8 mouse cellular contexts compared by ENCODE assay signal in genomic region chrX:85573532-85574181, GRCm38 (mm10). TPM values are rescaled to one million over a fixed set of nuclear protein-coding genes. Genes with fewer than 3 reads are reported as not detected.
DNase-seq lines count a peak whose midpoint lies in the region; ATAC-seq and TF ChIP-seq lines count a peak whose summit lies in the region.

Tab3 (plus strand) TSS chrX:85574022.

- peaks cover 10% of the 10 kb centered on the region for H3K9me3 ChIP-seq in erythroblast, embryonic 14.5 days (ENCODE audit: control insufficient read depth, low read length)
- no peaks in the 10 kb centered on the region for H3K9me3 ChIP-seq in heart, embryonic 11.5 days (replicated peaks; ENCODE audit: control insufficient read depth, low read length)
- H3K9me3 ChIP-seq in kidney, embryonic 16.5 days (ENCODE audit: low read length) = no peaks in the 10 kb centered on the region

- H3K9ac ChIP-seq in heart, embryonic 11.5 days (ENCODE audit: low read depth, low read length) = peak within 1 kb of the TSS; percentile 86
- peak within 1 kb of the TSS; percentile 80 for H3K9ac ChIP-seq in kidney, embryonic 16.5 days (replicated peaks; ENCODE audit: low read length)
- H3K9ac ChIP-seq in liver, adult 2 months (ENCODE audit: low read depth, low read length) = peak within 1 kb of the TSS; percentile 94

- H3K36me3 ChIP-seq in C2C12 (ENCODE audit: control insufficient read depth, insufficient read depth) = no peaks in the 10 kb centered on the region
- peaks cover 25% of the 10 kb centered on the region for H3K36me3 ChIP-seq in erythroblast, embryonic 14.5 days (ENCODE audit: control insufficient read depth)
- no peaks in the 10 kb centered on the region for H3K36me3 ChIP-seq in heart, embryonic 11.5 days (ENCODE audit: control insufficient read depth, insufficient read depth, low read length)
- no peaks in the 10 kb centered on the region for H3K36me3 ChIP-seq in kidney, embryonic 16.5 days (ENCODE audit: insufficient read depth, low read length)
- no peaks in the 10 kb centered on the region for H3K36me3 ChIP-seq in liver, adult 2 months (ENCODE audit: control insufficient read depth, insufficient read depth, low read length)
- no peaks in the 10 kb centered on the region for H3K36me3 ChIP-seq in myocyte (ENCODE audit: control insufficient read depth, insufficient read depth)
- H3K36me3 ChIP-seq in splenic B cell, adult 2 months (ENCODE audit: control insufficient read depth, insufficient read depth, low read length, poor library complexity, severe bottlenecking) = no peaks in the 10 kb centered on the region

- H3K4me2 ChIP-seq in heart, embryonic 11.5 days = peak within 1 kb of the TSS; percentile 63
- H3K4me2 ChIP-seq in kidney, embryonic 16.5 days (replicated peaks; ENCODE audit: low read depth, low read length) = peak within 1 kb of the TSS; percentile 63
- H3K4me2 ChIP-seq in myocyte (ENCODE audit: low read depth) = peak within 1 kb of the TSS; percentile 81

- peak; percentile 98 for DNase-seq in brain, embryonic 14.5 days (ENCODE audit: low read depth)
- peak; percentile 85 for DNase-seq in liver, adult 2 months (ENCODE audit: extremely low read depth, low read depth, low spot score)
- DNase-seq in splenic B cell, adult 2 months (ENCODE audit: low read depth, low spot score) = peak; percentile 97

- H3K27ac ChIP-seq in heart, embryonic 11.5 days (ENCODE audit: low read depth, low read length) = 0 out of 2 replicates have a peak within 1 kb of the TSS, but pooled peaks have one; percentile 35
- H3K27ac ChIP-seq in kidney, embryonic 16.5 days (ENCODE audit: low read length) = 0 out of 2 replicates have a peak within 1 kb of the TSS, but pooled peaks have one; percentile 53
- H3K27ac ChIP-seq in liver, adult 2 months (replicated peaks; ENCODE audit: insufficient read depth, low read depth, low read length) = peak within 1 kb of the TSS; percentile 8; the same call in 1 of the 2 replicates

- peaks cover 16% of the 10 kb centered on the region for H3K79me3 ChIP-seq in C2C12 (ENCODE audit: low read depth)

- H3K27me3 ChIP-seq in C2C12 (ENCODE audit: control insufficient read depth, insufficient read depth, insufficient read length) (no peaks in the 10 kb centered on the region), myocyte (ENCODE audit: control insufficient read depth, insufficient read depth, insufficient read length) (no peaks in the 10 kb centered on the region)
- H3K27me3 ChIP-seq in erythroblast, embryonic 14.5 days (ENCODE audit: control insufficient read depth) = peaks cover 13% of the 10 kb centered on the region
- no peaks in the 10 kb centered on the region for H3K27me3 ChIP-seq in heart, embryonic 11.5 days (ENCODE audit: control insufficient read depth, insufficient read depth, low read length)
- peaks cover 2% of the 10 kb centered on the region; the same call in 1 of the 2 replicates for H3K27me3 ChIP-seq in kidney, embryonic 16.5 days (ENCODE audit: insufficient read depth, low read length)
- H3K27me3 ChIP-seq in liver, adult 2 months (ENCODE audit: control insufficient read depth, insufficient read depth, low read length) = no peaks in the 10 kb centered on the region
- H3K27me3 ChIP-seq in splenic B cell, adult 2 months (ENCODE audit: control insufficient read depth, insufficient read depth, low read length, poor library complexity, severe bottlenecking) = no peaks in the 10 kb centered on the region

- 14% methylated on average over 44 of the region's 64 CpGs for WGBS in heart, embryonic 11.5 days (ENCODE audit: insufficient replicate concordance)
- WGBS in kidney, embryonic 16.5 days = 24% methylated on average over 40 of the region's 64 CpGs
- 0% methylated on average over 33 of the region's 64 CpGs for WGBS in liver, adult 2 months

- TF ChIP-seq POLR2A in brain, embryonic 14.5 days (IDR thresholded peaks at IDR 0.05; ENCODE audit: borderline replicate concordance, extremely low read depth, insufficient read depth, insufficient read length, poor library complexity, severe bottlenecking) = peak; percentile 45; the same call in 1 of the 2 replicates
- no peak for TF ChIP-seq POLR2A in liver, adult 2 months (IDR thresholded peaks at IDR 0.05; ENCODE audit: extremely low read depth, insufficient read depth, low read length)
- peak; percentile 66 for TF ChIP-seq POLR2A in myocyte (IDR thresholded peaks at IDR 0.05; ENCODE audit: insufficient read length, low read depth)

- H3K4me3 ChIP-seq in C2C12 (ENCODE audit: insufficient read depth, poor library complexity, severe bottlenecking) (peak within 1 kb of the TSS; percentile 50), myocyte (peak within 1 kb of the TSS; percentile 34)
- peak within 1 kb of the TSS; percentile 90 for H3K4me3 ChIP-seq in erythroblast, embryonic 14.5 days (replicated peaks)
- peak within 1 kb of the TSS; percentile 70 for H3K4me3 ChIP-seq in heart, embryonic 11.5 days (ENCODE audit: low read depth, low read length)
- peak within 1 kb of the TSS; percentile 67 for H3K4me3 ChIP-seq in kidney, embryonic 16.5 days (ENCODE audit: low read length)
- H3K4me3 ChIP-seq in liver, adult 2 months (ENCODE audit: insufficient read depth, low read depth, low read length) = peak within 1 kb of the TSS; percentile 99

- peaks cover 28% of the 10 kb centered on the region for H3K79me2 ChIP-seq in C2C12 (ENCODE audit: control insufficient read depth, insufficient read depth)
- H3K79me2 ChIP-seq in liver, adult 2 months (ENCODE audit: control insufficient read depth, insufficient read depth, low read length) = peaks cover 6% of the 10 kb centered on the region
- H3K79me2 ChIP-seq in myocyte (ENCODE audit: control insufficient read depth, insufficient read depth) = peaks cover 13% of the 10 kb centered on the region

- peaks cover 34% of the 10 kb centered on the region for H3K4me1 ChIP-seq in erythroblast, embryonic 14.5 days (ENCODE audit: control insufficient read depth)
- H3K4me1 ChIP-seq in heart, embryonic 11.5 days (ENCODE audit: control insufficient read depth, insufficient read depth, low read length) = no peaks in the 10 kb centered on the region
- H3K4me1 ChIP-seq in kidney, embryonic 16.5 days (ENCODE audit: insufficient read depth, low read length) = 0 out of 2 replicates have a peak, but pooled peaks cover 3% of the 10 kb centered on the region
- H3K4me1 ChIP-seq in liver, adult 2 months (ENCODE audit: control insufficient read depth, insufficient read depth, low read length) = no peaks in the 10 kb centered on the region; the same call in 1 of the 2 replicates

- H3ac ChIP-seq in C2C12 (ENCODE audit: control insufficient read depth, insufficient read length, low read depth) = peak within 1 kb of the TSS; percentile 89
- peak within 1 kb of the TSS; percentile 5 for H3ac ChIP-seq in myocyte (ENCODE audit: control insufficient read depth, insufficient read length)

- no peak for TF ChIP-seq CTCF in C2C12 (IDR thresholded peaks at IDR 0.05; ENCODE audit: control insufficient read depth, insufficient read depth, insufficient read length)
- TF ChIP-seq CTCF in brain, embryonic 14.5 days (IDR thresholded peaks at IDR 0.05; ENCODE audit: borderline replicate concordance, extremely low read depth, insufficient read depth, insufficient read length) = no peak
- TF ChIP-seq CTCF in liver, adult 2 months (IDR thresholded peaks at IDR 0.05; ENCODE audit: low read depth, low read length) = no peak

- ATAC-seq in heart, embryonic 11.5 days (replicated peaks; ENCODE audit: insufficient number of reproducible peaks, low FRiP score, low TSS enrichment) = peak; percentile 95
- ATAC-seq in kidney, embryonic 16.5 days (ENCODE audit: low FRiP score, low TSS enrichment) = peak; percentile 98

TF ChIP-seq in C2C12, 6 proteins besides CTCF, POLR2A, EP300 and RAD21:
- TF ChIP-seq MAX (IDR thresholded peaks at IDR 0.05) (no peak), FOSL1 (IDR thresholded peaks at IDR 0.05; ENCODE audit: insufficient read depth, low read length, poor library complexity, severe bottlenecking) (no peak), MYOG (IDR thresholded peaks at IDR 0.05; ENCODE audit: control insufficient read depth, extremely low read depth, insufficient read length) (no peak), CEBPB (IDR thresholded peaks at IDR 0.05; ENCODE audit: low read depth) (no peak), USF1 (IDR thresholded peaks at IDR 0.05; ENCODE audit: low read depth) (no peak), MYOD1 (IDR thresholded peaks at IDR 0.05; ENCODE audit: control insufficient read depth, insufficient read length, low read depth) (no peak)

TF ChIP-seq in myocyte, 11 proteins besides CTCF, POLR2A, EP300 and RAD21:
- no peak for TF ChIP-seq SRF (IDR thresholded peaks at IDR 0.05; ENCODE audit: control insufficient read depth, insufficient read length, low read depth)
- TF ChIP-seq MYOD1 (IDR thresholded peaks at IDR 0.05; ENCODE audit: control insufficient read depth in 1 of 3, insufficient read length in 2 of 3, low read depth in 2 of 3) = no peak
- no peak for TF ChIP-seq TCF3 (IDR thresholded peaks at IDR 0.05; ENCODE audit: insufficient read length, low read depth)
- peak; percentile 34 for TF ChIP-seq POLR2AphosphoS2 (IDR thresholded peaks at IDR 0.05; ENCODE audit: insufficient read length, low read depth)
- TF ChIP-seq CEBPB (IDR thresholded peaks at IDR 0.05; ENCODE audit: insufficient read depth, poor library complexity, severe bottlenecking) = no peak
TF ChIP-seq in myocyte: peak in this region for 1.

RNA-seq across cellular contexts. Expression of gene Tab3, which starts in this region (rescaled TPM):
- polyA plus RNA-seq in C2C12 (2012; fragmentation: generic; extraction: Trizol) = 1.7 TPM
- polyA plus RNA-seq in brain, embryonic 14.5 days (2012; rRNA removed) = 9.3 and 12.8 TPM in 2 replicates
- polyA plus RNA-seq in erythroblast, embryonic 14.5 days (2012) = 0.37 and 0.95 TPM in 2 replicates
- polyA plus RNA-seq in heart, embryonic 11.5 days (2014; fragmentation: Nextera tagmentation; extraction: Ambion mirVana) = 4.7 and 4.9 TPM in 2 replicates
- 4.0 and 4.4 TPM in 2 replicates for polyA plus RNA-seq in kidney, embryonic 16.5 days (2015; fragmentation: Nextera tagmentation; extraction: Ambion mirVana)
- 2.9 and 3.4 TPM in 2 replicates for total RNA-seq in liver, adult 2 months (2014; rRNA removed)
- 1.3 and 1.7 TPM in 2 replicates for polyA plus RNA-seq in liver, adult 2 months (2012; rRNA removed)
- 1.00 TPM for polyA plus RNA-seq in myocyte (2012; fragmentation: generic; extraction: Trizol)

Comparison
In these comparisons a context has a peak if more than half of its experiments do, and no peak if none do; other contexts are left out.
1. Peak in every context shown above with its lines: DNase-seq, ATAC-seq, H3K4me3 ChIP-seq and H3K27ac ChIP-seq.
2. H3K4me3 ChIP-seq: peak in every context shown above with its lines; median percentile 99 in liver, adult 2 months; 90 in erythroblast, embryonic 14.5 days; 70 in heart, embryonic 11.5 days; 67 in kidney, embryonic 16.5 days; 50 in C2C12; 34 in myocyte.